Mouse (Mus musculus) 3134 (cell line): ENCODE measurements around the gene C1qb.
A peak's percentile ranks its signal among the peaks of the same experiment; 100 is the strongest.

Source experiments
- DNase-seq: peaks from one replicate; pipeline ENCODE4 v3.0.0-alpha.2; 2011; ENCODE audit warnings: low spot score; ENCODE audit not compliant: insufficient read length; ENCODE audit errors: extremely low read depth

Gene C1qb

DNA sequence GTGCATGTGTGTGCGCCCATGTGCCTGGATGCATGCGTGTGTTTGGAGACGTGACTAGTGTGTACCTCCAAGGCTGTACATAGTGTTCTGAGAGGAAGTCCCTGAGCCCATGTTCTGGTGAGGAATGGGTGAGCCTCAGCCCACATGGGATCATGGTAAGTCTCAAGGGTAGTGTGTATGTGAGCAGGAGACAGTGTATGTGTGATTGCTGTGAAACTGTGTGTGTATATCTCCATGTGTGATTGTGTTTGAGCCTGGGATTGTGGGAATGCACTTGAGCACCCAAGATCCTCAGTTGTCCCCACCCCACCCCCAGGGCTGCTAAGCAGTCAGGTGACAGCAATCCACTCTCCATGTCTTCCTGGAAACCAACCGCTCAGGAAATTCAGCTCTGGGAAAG, 8.8 kb upstream of the C1qb start:
- DNase-seq, result no peak

DNA sequence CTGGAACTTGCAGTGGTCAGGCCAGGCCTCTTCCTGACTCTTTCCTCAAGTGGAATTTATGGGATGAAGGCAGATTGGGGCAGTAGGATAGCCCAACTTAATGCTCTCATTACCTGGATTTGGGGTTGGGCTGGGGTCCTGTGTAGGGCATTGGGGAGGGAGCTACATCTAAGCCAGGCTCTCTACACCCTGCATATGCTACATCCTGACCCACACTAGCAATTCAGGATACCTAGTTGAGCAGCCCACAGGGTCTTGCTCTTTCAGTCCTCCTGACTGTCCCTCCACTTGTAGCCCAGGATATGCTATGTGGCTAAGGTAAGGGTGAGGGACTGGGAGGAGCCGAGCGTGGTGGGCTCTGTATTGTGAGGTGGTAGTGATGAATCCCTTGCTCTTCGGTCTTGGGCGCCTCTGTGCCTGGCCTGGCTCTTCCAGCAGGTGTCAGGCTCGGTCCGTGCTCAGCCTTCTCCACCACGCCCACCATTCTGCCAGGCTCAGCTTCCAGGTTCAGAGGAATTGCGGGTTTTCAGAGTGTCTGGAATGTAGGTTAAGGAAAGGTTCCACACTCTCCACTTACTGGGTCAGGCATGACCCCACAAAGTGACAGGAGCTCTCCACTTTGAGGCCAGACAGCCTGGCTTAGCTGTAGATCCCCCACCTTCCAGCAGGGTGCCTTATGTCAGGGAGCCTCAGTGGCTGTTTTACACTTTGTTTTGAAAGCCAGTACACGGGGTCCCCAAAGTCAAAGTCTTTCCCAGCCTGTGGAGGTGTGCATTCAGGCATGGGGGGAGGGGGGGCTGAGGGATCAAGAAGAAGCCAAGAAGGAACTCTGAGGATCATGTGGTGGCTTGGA, 7.9 kb upstream of the C1qb start:
- no peak for DNase-seq

DNA sequence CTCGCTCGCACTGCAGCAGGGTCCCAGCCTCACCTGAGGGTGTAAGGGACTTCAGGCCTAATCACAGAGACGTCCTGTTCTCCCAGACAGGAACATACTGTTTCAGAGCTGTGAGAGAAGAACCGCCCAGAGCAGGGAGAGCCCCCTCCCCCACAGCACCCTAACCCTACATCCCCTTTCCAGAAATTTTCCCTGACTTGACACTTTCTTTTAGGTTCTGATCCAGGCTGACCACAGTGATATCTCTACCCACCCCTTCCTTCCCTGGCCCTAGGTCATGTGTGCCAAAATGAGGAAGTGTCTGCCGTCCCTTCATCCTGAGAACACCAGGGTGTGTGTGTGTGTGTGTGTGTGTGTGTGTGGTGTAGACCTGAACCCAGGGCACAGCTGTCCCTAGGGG, 6.8 kb upstream of the C1qb start, which contains the start of gene C1qc:
TSS of gene C1qc (minus strand) at position 255 of the 400 bp plus-strand sequence.
- no peak for DNase-seq

GRCm38 (mm10) chr4:136892371-136892770, 6.4 kb upstream of the C1qb start:
- DNase-seq, result no peak

DNA sequence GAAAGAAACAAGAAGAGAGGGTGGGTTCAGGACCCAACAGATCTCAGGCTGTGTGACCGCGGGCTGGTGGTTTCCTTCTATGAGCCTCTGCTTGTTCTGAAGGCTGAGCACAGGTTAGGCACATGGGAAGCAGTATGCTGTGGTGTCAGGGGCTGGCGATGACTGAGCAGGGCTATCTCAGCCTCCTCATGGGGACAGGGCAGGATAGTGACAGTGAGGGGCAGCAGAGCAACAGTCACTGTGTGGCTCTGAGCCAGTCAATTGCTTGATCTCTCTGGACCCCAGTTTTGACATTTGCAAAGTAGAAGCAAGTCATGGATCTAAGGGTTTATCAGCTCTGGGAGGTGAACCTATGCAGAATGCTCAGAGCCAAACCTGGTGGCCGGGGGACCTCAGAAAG, 5.1 kb upstream of the C1qb start:
- no peak for DNase-seq

DNA sequence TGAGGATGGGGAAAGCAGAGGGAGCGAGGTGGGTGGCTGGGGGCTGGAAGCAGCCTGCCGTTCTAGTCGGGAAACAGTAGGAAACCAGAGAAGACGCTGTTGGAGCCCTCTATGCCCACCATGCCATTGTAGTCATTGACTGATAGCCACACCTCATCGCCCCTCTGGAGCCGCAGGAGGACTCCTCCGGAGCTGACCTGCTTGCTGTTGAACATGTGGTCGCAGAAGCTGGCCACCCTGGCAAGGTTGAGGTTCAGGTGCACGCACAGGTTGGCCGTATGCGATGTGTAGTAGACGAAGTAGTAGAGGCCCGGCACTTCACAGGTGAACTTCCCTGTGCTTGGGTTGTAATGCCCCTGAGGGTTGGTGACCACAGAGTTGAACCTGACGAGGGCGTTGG, 4.0 kb upstream of the C1qb start:
- no peak for DNase-seq

- no peak for DNase-seq
These were observed 1.7 kb upstream of the C1qb start for GRCm38 (mm10) chr4:136887714-136888113.

DNA sequence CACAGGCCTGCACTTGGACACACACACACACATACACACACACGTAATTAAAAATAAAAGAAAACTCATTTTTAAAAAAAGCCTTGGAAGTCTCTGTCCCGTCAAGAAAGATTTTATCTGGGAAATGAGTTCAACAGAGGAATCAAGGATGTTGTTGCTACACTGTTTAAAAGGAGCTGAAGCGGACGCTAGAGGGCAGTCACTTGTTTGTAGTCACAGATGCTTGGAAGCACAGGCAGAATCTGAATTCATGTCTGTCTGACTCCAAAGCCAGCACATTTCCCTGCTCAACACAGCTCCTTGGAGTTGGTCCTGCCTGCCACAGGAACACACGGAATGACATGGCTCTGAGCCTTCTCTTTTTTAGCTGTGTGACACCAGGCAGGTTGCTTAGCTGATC, 7.4 kb downstream of the C1qb start:
- no peak for DNase-seq

DNA sequence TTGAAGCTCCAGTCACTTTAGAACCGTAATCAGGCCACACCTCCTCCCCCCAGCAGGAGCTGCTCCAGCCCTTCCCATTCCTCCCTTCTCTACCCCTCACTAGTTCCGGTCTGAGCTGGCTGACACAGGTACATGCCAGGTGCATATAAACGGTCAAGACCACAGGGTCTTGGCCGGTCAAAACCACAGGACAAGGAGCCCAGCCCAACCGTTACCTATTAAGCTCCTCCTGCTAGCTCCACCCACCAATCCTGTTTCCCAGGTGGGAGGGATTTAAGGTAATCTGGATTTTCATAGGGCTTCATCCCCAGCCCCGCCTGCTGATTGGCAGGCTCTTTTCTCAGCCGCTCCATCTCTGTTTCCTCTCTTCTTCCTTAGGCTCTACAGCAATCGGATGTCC, 7.8 kb downstream of the C1qb start:
- DNase-seq, result no peak

GRCm38 (mm10) chr4:136876971-136877370, 9.0 kb downstream of the C1qb start:
- DNase-seq, result no peak

DNA sequence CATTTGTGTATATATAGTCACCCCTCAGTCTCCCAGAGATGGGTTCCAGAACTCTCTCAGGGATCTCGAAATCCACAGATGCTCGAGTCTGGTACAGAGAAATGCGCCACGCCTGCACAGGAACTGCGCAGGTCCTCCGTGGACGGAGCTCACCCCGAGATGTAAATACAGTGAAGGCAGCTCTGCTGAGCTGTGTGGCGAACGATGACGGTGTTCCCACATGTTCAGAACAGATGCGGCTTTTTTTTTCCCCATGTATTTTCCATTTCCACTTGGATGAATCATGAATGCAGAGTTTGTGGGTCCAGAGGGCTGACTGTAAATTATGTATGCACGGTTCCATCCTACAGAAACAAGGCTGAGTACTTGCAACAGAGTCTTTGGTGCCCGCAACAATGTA, 11.0 kb downstream of the C1qb start:
- DNase-seq, result no peak

DNA sequence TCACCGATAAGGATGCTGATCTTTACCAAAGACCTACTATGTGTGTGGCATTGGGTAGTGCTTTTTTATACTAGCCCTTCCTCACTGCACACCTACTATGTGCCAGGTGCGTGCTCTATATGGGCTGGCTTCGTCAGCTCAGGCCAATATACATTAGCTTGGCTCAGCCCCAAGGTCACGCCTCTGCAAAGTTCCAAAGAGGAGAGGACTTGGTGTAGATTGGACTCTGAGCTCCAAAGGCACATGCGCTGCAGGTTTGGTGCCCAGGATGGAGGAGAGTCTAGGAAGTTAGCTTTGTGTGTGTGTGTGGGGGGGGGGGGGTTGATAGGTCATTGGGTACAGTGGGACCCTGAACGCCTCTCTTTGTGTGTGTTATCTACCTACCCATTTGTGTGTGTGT, 17.6 kb downstream of the C1qb start:
- DNase-seq, result no peak

DNA sequence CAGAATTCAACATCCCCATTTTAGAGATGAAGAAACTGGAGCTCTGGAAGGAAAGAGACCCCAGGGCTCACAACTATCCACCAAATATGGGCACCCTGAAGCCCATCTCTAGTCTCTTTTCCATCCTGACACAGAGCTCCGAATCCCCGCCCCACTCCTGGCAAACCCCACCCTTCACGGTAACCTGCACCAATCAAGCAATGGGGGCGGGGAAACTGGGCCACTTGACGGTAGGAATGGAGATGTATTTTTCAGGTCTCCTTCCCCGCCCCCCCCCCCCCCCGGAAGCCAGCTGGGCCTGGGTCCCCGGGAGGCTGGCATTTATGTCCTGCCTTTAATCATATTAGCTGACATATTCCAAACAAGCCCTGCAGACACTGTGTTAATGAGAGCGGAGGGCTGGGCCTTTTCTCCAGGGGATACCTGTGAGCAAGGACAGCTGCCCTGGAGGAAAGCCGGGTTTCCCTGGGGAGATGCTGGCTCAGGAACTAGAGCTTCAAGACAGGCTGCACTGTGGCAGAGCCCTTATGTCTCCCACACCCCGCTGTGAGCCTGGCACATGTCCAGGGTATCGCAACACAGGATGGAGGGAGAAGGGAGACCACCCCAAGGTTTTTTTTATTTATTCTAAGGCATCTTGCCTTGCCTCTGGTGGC, 18.2 kb downstream of the C1qb start:
- no peak for DNase-seq

DNA sequence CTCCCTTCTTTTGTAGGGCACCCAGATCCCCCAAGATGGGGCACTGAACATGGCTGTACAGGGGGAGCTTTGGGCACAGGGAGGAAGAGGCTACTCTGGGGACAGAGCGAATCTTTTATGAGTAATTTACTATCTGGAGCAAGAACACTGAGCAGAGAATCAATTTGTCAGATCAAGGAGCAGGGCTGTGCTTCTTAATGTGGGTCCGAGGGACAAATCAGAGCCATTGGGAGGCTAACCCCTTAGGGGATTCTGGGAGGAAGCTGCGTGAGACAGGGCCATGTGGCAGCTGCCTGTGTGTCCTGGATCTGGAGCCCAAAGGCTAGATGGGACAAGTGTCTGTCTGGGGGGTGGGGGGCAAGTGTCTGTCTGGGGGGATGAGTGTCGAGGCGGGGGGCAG, 20.5 kb downstream of the C1qb start:
- no peak for DNase-seq

DNA sequence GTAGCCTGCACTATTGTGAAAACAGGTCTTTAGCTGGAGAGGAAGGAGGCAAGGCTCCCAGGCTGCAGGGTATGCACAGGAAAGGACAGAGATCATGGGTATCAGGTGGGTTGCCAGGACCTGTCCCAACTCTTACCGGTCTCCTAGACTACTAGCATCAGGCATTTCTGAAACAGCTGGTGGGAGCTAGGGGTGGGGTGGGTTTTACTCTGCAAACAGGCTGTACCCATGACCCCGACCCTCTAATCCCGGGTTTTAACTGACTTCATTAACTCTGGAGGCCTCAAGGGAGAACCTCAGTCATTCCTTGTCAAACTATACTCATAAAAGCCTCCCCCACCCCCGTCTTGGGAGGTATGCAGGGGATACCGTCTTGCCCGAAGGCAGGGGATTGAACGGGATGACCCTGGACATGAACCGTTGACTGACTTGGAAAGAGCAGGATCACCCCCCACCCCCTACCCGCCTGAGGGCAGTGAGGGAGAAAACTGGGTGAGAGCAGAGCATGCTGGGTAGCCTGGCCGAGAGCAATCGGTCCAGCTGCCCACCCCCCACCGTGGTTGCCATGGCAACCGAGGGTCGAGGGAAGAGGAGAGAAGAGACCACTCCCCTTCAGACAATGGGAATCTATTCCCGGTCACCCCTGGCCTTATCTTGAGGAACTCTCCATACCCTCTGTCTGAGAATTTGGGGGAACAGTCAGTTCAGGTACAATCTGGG, 21.1 kb downstream of the C1qb start:
- DNase-seq, result no peak

GRCm38 (mm10) chr4:136863517-136863916, 22.5 kb downstream of the C1qb start:
- DNase-seq, result no peak

DNA sequence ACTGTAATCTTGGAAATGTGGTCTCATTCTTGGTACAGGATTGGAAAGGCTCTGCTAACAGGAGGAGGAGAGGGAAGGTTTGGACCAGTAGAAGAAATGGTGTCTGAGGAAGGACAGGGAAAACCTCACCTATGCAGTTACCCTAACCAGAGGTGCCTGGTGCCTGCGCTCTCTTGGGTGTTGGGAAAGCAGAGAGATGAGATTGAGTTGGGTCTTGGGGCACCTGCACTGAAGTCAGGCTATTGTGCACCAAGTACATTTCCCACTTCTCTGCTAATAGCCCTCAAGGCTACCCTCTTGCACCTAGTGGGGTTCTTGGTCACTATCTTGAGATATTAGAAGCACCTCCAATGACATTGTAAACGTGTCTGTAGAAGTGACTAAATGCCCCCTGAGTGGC, 23.6 kb downstream of the C1qb start:
- DNase-seq, result no peak

GRCm38 (mm10) chr4:136861806-136862205, 24.2 kb downstream of the C1qb start:
- DNase-seq, result peak; percentile 57

GRCm38 (mm10) chr4:136860022-136860421, 26.0 kb downstream of the C1qb start:
- DNase-seq, result no peak

DNA sequence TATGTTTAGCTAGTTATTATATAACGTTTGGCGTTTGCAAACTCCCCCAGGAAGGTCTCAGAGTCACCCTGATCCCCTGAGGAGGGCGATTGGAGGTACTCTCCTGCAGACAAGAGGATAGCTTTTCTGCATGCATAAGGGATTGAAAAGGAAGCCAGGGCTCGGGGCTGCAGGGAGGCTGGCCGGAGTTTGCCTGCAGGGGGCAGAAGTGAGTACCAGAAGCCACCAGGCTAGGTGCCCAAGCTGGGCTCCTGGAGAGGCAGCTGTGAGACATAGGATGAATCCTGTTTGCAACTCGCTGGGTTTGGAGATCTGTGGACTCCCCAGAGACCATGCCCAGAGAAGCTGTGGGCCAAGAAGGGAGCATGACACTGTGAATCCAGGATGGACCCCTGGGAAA, 30.9 kb downstream of the C1qb start:
- DNase-seq, result peak; percentile 25

- no peak for DNase-seq
These were observed 33.0 kb downstream of the C1qb start for GRCm38 (mm10) chr4:136852989-136853388.

- DNase-seq, result no peak
These were observed 33.9 kb downstream of the C1qb start for GRCm38 (mm10) chr4:136852119-136852518.
